Mouse (Mus musculus) heart, embryonic 14.5 days (tissue): ENCODE results near the gene Becn1. TPM values are rescaled to one million over a fixed set of nuclear protein-coding genes. Genes with fewer than 3 reads are reported as not detected.

Experiments used
- ATAC-seq: fragments of 200-750 bp; cut with Nextera tagmentation; 2 replicates; pipeline ENCODE4 v1.8.0; 2017; ENCODE audit warnings: low read depth, moderate TSS enrichment; ENCODE audit not compliant: insufficient number of reproducible peaks, insufficient read depth, low FRiP score
- H3K27ac ChIP-seq, 2 experiments: fragments of 200-500 bp in 1 of 2; fragments of 300-500 bp in 1 of 2; sonication (generic) in 1 of 2; replicated peaks in 1 of 2; 2 replicates each; pipeline ENCODE4 v1.5.1; 2012 to 2014; ENCODE audit warnings: low read depth in 2 of 2, low read length in 2 of 2, control low read depth in 1 of 2, mild to moderate bottlenecking in 1 of 2, mixed read lengths in 1 of 2; ENCODE audit not compliant: control insufficient read depth in 1 of 2, insufficient read depth in 1 of 2
- H3K27me3 ChIP-seq: fragments of 300-500 bp; sonication (generic); 2 replicates; pipeline ENCODE4 v1.6.1; 2014; ENCODE audit warnings: mild to moderate bottlenecking, low read length, control low read depth; ENCODE audit not compliant: control insufficient read depth, insufficient read depth
- H3K36me3 ChIP-seq: fragments of 300-500 bp; sonication (generic); 2 replicates; pipeline ENCODE4 v1.6.1; 2014; ENCODE audit warnings: mild to moderate bottlenecking, control low read depth, low read length, mixed read lengths; ENCODE audit not compliant: control insufficient read depth, insufficient read depth
- H3K4me1 ChIP-seq, 2 experiments: fragments of 200-500 bp in 1 of 2; fragments of 300-500 bp in 1 of 2; sonication (generic) in 1 of 2; 2 replicates each; pipeline ENCODE4 v1.6.1; 2012 to 2014; ENCODE audit warnings: low read length in 2 of 2, control low read depth in 1 of 2, mixed read lengths in 1 of 2; ENCODE audit not compliant: control insufficient read depth in 2 of 2, insufficient read depth in 2 of 2
- H3K4me2 ChIP-seq: fragments of 300-500 bp; sonication (generic); 2 replicates; pipeline ENCODE4 v1.6.1; 2014; ENCODE audit warnings: mild to moderate bottlenecking, low read length
- H3K4me3 ChIP-seq, 2 experiments: fragments of 200-500 bp in 1 of 2; fragments of 300-500 bp in 1 of 2; sonication (generic) in 1 of 2; 2 replicates each; pipeline ENCODE4 v1.5.1; 2012 to 2014; ENCODE audit warnings: low read length in 2 of 2, mild to moderate bottlenecking in 2 of 2, control low read depth in 1 of 2, low read depth in 1 of 2, moderate library complexity in 1 of 2; ENCODE audit not compliant: control insufficient read depth in 1 of 2, insufficient read depth in 1 of 2
- H3K9ac ChIP-seq: fragments of 300-500 bp; sonication (generic); 2 replicates; pipeline ENCODE4 v1.6.1; 2014; ENCODE audit warnings: mild to moderate bottlenecking, low read length
- H3K9me3 ChIP-seq: fragments of 300-500 bp; sonication (generic); 2 replicates; pipeline ENCODE4 v1.6.1; 2016; ENCODE audit warnings: low read length, control low read depth; ENCODE audit not compliant: control insufficient read depth
- WGBS: fragments of 180-500 bp; shearing (Covaris S2); extraction: QIAGEN DNeasy Blood & Tissue Kit; methylation state at CpG from one replicate; pipeline ENCODE4 v1.1.7; 2014; 5-methylcytosine and 5-hydroxymethylcytosine counted together
- polyA plus RNA-seq: library from polyadenylated mRNA; unstranded; fragments of >200 nt; fragmentation: Nextera tagmentation; extraction: Ambion mirVana; gene quantifications from 2 replicates; pipeline ENCODE4 v1.2.1, GENCODE M21; 2014

Becn1 gene
- polyA plus RNA-seq, 1 experiment from 2014 or later, result 149 TPM

DNA sequence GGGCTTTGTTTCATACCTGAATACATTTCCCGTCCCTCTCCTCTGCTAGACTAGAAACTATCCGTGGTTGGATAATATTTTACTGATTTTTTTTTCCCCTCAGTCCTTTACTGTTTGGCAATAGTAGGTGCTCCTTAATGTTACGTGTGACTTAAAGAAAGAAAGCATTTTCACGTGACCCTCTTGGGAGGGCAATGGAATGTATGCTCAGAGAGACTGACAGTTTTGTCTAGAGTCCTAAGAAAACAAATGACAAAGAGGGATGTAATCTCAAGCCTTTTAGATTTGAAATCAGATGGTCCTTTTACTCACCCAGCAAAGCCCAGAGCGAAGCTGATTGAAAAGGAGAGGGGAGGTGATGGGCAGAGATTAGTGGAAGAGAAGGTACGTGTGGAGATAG, 36.2 kb downstream of the Becn1 start:
- 29% methylated on average over 6 of the region's 6 CpGs for WGBS
- no peaks in the 10 kb centered on the region for H3K36me3 ChIP-seq
- peaks cover 20 to 27% of the 10 kb centered on the region in 2 experiments; a peak in 3 of 4 replicates for H3K4me1 ChIP-seq
- ATAC-seq, result no peak
- no peaks in the 10 kb centered on the region for H3K9me3 ChIP-seq
- no peak overlapping the region for H3K9ac ChIP-seq
- H3K27ac ChIP-seq, result no peak overlapping the region
- no peak overlapping the region for H3K4me2 ChIP-seq
- H3K27me3 ChIP-seq, result peaks cover 37% of the 10 kb centered on the region
- no peak overlapping the region for H3K4me3 ChIP-seq

DNA sequence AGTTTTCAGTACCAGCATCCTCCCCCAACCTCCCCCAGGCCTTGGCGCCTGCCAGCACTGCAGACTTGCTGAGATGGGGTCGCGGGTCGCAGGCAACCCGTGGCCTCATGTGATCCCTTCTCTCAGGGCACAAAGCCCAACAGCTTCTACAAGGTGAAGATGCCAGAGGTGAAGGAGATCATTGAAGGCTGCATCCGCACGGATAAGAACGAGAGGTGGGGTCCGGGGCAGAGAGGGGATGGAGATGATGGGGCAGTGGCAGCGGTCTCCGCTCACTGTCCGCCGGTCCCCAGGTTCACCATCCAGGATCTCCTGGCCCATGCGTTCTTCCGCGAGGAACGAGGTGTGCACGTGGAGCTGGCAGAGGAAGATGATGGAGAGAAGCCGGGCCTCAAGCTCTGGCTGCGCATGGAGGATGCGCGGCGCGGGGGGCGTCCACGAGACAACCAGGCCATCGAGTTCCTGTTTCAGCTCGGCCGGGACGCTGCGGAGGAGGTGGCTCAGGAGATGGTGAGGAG, 37.1 kb downstream of the Becn1 start:
- Histone ChIP-seq H3K4me3 (peak overlapping the region; percentile 16 to 30; a peak in 3 of 4 replicates), H3K4me2 (peak overlapping the region; percentile 59), H3K4me1 (peaks cover 21 to 29% of the 10 kb centered on the region in 2 experiments; a peak in 3 of 4 replicates), H3K27me3 (peaks cover 37% of the 10 kb centered on the region), H3K36me3 (no peaks in the 10 kb centered on the region), H3K27ac (no peak overlapping the region), H3K9me3 (no peaks in the 10 kb centered on the region), H3K9ac (no peak overlapping the region; the same call in 1 of the 2 replicates)
- no peak for ATAC-seq
- WGBS, result 8% methylated on average over 31 of the region's 31 CpGs

DNA sequence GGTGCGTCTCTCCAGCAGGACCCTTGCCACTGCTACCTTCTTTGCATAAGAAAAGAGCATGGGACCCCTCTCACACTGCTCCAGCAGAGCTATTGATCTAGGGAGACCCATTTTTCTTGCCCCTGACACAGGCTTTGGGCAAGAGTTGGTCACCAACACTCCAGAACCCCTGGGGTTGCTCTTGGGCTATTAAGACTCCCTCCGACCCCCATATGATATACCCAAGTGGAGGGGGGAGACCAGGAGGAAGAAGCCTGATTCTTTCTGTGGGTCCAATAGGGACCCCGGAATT, 38.2 kb downstream of the Becn1 start:
- Histone ChIP-seq H3K4me3 (no peak overlapping the region), H3K27me3 (peaks cover 37% of the 10 kb centered on the region), H3K4me2 (peak overlapping the region; percentile 99; the same call in 1 of the 2 replicates), H3K9ac (no peak overlapping the region), H3K36me3 (peaks cover under 1% of the 10 kb centered on the region), H3K27ac (no peak overlapping the region), H3K9me3 (no peaks in the 10 kb centered on the region), H3K4me1 (peaks cover 28 to 34% of the 10 kb centered on the region in 2 experiments)
- no peak for ATAC-seq
- 21% methylated on average over 3 of the region's 3 CpGs for WGBS

DNA sequence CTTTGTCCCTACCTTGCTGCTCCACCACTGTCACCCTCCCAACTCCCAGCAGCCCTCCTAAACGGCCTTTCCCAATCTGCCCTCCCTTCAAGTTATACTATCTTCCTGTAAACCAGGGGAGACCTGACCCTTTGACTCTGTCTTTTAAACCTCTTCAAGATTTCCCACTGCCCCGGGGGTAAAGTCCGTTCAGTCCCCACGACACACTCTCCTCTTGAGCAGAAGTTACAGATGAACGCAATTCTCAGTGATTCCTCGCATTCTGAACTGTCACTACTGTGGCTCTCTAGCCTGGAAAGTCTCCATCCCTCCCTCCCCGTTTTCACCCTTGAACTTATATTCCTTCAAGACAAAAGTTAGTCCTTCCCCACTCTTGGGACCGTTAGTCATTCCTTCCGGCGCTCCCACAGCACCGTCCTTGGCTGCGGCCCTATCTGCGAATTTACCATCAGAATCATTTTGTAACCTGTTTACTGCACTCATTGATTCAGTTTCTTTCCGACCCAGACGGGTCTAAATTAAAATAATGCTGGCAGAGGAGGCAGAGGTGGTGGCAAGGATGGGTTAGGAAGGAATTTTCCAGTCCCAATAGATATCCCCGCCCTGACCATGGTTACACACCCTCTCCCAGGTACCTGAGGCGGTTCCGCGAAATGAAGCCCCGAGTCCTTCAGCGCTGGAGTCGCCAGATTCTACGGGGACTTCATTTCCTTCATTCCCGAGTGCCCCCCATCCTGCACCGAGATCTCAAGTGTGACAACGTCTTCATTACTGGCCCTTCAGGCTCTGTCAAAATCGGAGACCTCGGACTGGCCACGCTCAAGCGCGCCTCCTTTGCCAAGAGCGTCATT, 38.7 kb downstream of the Becn1 start:
- H3K9me3 ChIP-seq, result no peaks in the 10 kb centered on the region
- peak overlapping the region in 1 of 2 experiments; percentile 64; a peak in 1 of 4 replicates for H3K4me3 ChIP-seq
- no peak overlapping the region for H3K9ac ChIP-seq
- H3K27ac ChIP-seq, result no peak overlapping the region
- no peak for ATAC-seq
- 8% methylated on average over 32 of the region's 32 CpGs for WGBS
- peaks cover 37% of the 10 kb centered on the region for H3K27me3 ChIP-seq
- peaks cover 6% of the 10 kb centered on the region for H3K36me3 ChIP-seq
- H3K4me2 ChIP-seq, result peak overlapping the region; percentile 99
- peaks cover 31 to 40% of the 10 kb centered on the region in 2 experiments for H3K4me1 ChIP-seq

- no peak for ATAC-seq
- 3% methylated on average over 24 of the region's 24 CpGs for WGBS
- Histone ChIP-seq H3K36me3 (peaks cover 16% of the 10 kb centered on the region), H3K4me3 (peak overlapping the region; percentile 28 to 64), H3K27me3 (peaks cover 37% of the 10 kb centered on the region), H3K4me2 (peak overlapping the region; percentile 99), H3K9me3 (no peaks in the 10 kb centered on the region), H3K4me1 (peaks cover 31 to 48% of the 10 kb centered on the region in 2 experiments), H3K27ac (no peak overlapping the region), H3K9ac (peak overlapping the region; percentile 57)
Measured at GRCm38 (mm10) chr11:101262272-101262967, 39.7 kb downstream of the Becn1 start.

GRCm38 (mm10) chr11:101260826-101261380, 41.2 kb downstream of the Becn1 start:
- peak overlapping the region; percentile 99 for H3K4me2 ChIP-seq
- H3K27me3 ChIP-seq, result peaks cover 29% of the 10 kb centered on the region
- peaks cover 18% of the 10 kb centered on the region for H3K36me3 ChIP-seq
- H3K9me3 ChIP-seq, result no peaks in the 10 kb centered on the region
- H3K4me1 ChIP-seq, result peaks cover 36 to 52% of the 10 kb centered on the region in 2 experiments
- H3K27ac ChIP-seq, result peak overlapping the region; percentile 51 to 75; a peak in 3 of 4 replicates
- peak overlapping the region; percentile 82 for H3K9ac ChIP-seq
- peak overlapping the region; percentile 64 to 71 for H3K4me3 ChIP-seq
- WGBS, result 0% methylated on average over 30 of the region's 30 CpGs
- ATAC-seq, result no peak; the same call in none of the 2 replicates
